Mouse (Mus musculus) adrenal gland, postnatal 36 days (tissue): Measurements from ENCODE around the gene Pcbd2. TPM values are rescaled to one million over a fixed set of nuclear protein-coding genes. Genes with fewer than 3 reads are reported as not detected.
A peak's percentile ranks its signal among the peaks of the same experiment; 100 is the strongest.

Experiments used
- DNase-seq, 2 experiments: peaks; one replicate each; pipeline ENCODE4 v3.0.0; 2021; ENCODE audit warnings: mixed read lengths in 1 of 2
- total RNA-seq, 2 experiments: library from RNA; stranded (reverse); gene quantifications; 2 replicates each; pipeline ENCODE4 v1.2.3; 2021

Gene Pcbd2
- total RNA-seq, 2 experiments from 2014 or later = 72.3 to 77.4 TPM

GRCm38 (mm10) chr13:55733628-55734502 lies 6.7 kb downstream of the Pcbd2 start:
- no peak for DNase-seq

DNA sequence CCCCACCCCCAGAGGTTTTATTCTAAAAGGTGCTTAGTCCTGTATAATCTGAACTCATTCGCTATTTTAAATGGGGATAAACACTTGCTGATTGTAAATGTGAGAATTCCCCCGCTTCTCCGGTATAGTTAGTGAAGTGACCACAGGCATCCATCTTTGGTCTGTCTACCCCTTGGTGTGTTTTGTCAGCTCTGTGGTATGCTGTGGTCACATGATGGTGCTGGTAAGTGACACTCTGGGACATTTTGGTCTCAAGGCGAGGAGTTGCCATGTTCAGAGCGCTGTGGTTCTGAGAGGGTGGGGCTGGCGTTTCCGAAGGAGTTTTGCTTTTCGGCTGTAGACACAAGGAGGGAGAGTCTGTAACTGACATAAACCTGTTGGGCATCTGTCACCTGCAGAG lies 10.7 kb downstream of the Pcbd2 start:
- no peak for DNase-seq

DNA sequence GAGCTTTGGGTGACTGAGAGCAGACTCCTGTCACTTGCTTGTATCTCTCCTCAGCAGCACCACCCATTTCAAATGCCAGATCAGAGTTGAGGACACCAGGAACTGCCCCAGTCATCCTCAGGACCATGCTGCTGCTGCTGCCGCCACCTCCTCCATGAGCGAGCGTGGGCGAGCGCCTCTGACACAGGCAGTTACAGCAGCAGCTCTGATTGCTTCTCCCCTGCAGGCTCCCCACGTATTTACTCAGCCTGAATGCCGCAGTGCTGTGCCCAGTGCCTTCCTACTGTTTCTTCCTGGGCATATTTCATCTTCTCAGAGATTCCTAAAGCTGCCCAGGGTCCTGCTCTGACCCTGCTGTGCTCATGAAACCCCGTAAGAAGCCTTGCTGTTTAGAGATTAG lies 15.1 kb downstream of the Pcbd2 start:
- DNase-seq = no peak

DNA sequence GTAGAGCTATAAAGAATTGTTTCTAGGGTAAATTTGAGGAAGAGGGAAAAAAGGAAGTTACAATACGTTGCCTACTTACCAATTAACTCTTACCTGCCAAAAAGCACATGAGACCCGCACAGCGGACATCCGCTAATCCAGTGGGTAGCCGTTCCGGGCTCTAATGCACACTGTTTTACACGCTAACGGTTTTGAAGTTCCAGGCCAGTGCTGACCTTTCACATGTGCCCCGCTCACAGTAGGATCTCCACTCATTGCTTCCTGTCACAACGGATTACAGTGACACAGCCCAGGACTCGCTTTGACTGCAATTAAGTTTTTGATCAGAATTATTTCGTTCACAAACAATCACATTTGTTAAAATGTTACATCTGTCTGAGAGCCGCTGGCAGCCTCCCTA lies 27.2 kb downstream of the Pcbd2 start:
- no peak for DNase-seq

DNA sequence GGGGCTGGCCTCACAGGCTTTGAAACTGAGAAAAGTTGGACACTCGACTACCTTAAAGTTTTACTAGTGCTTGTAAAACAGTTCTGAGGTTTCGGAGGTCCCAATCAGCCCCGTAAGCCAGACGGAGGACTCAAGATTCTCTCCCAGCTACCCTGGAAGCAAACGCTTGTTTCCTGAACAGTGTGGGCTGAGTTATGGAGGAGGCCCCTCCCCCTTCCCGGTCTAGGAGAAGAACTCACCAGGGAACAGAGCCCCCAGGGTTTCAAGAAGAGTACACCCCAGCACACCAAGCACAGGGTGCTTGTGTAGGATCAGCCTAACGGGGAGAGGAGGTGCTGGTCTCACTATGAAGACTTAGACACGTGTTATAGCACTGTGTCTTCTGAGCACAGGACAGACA lies 29.6 kb downstream of the Pcbd2 start:
- peak in 1 of 2 experiments; percentile 7 for DNase-seq

GRCm38 (mm10) chr13:55757645-55758044 lies 30.5 kb downstream of the Pcbd2 start:
- no peak for DNase-seq

- DNase-seq = no peak
Measured at GRCm38 (mm10) chr13:55760576-55760975, 33.4 kb downstream of the Pcbd2 start.

DNA sequence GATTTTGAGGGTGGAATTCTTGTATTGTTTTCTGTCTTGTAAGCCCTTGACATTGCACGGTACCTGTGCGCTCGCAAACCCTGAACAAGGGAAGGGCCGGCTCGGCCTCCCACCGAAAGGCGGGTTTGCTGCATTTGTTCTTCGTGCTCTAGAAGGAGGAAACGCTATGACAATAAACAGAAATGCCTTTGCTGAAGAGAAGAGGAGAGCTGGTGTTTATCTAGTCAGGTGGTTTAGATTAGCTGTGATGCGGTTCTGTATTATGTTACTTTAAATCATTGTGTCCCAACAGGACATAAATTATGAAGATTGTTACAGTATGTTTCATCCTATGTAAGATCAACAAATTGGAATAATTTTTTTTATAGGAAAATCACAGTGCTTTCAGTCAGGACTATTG lies 34.3 kb downstream of the Pcbd2 start:
- no peak for DNase-seq

DNA sequence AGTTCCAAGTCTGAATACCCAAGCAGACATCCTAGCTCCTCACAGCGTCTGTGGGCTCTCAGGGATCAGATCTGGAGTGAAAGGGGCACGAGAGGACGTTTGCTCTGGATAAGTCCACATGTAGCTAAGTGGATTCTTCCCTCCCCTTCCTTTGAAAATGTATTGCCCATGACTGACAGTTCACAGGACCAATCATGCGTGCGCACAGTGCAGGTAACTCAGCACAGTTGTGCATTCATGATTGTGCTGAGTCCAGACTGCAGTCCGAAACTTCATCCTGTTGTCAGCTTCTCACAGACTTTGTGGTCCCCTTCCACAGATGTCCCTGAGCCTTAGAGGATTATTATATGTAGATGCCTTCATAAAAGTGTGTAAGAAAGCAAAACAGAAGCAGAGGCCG lies 47.2 kb downstream of the Pcbd2 start:
- no peak for DNase-seq

GRCm38 (mm10) chr13:55775056-55775455 lies 47.9 kb downstream of the Pcbd2 start:
- DNase-seq = no peak

DNA sequence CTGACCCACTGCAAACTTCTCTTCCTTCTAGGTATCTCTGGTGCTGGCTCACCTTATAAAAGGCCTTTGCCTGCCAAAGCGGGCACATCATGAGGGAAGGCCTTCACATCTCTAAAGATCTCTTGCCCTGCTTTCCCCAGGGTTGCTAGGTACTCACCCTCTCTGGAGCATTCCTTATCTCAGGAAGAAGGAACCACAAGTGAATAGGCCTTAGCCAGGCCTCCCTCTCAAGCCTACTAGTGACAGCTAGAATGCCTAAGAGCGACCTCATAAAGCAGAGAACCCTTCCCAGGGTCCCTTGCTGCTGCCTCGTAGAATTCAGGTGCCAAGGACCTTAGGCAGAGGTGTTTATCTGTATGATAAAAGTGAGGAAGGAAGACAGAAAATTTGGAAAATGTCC lies 57.1 kb downstream of the Pcbd2 start, which contains the start of gene Catsper3:
TSS of gene Catsper3 (plus strand) at position 301 of the 400 bp plus-strand sequence.
- DNase-seq = no peak

DNA sequence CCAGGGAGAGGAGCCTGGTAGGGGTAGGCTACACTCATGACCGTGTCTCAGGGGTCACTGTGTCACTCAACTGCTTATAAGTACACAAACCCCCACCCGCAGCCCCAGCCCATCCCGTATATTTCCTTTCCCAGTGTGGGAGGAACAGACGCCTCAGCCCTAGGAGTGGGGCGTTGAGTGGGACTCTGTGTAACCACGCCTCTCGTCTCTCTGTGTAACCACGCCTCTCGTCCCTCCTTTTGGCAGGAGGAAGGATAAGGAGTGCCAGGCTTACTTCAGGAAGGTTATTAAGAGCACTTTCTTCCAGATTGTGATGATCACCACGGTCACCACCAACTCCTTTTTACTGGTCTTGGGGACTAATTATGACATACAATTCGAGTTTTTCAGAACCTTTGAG lies 59.0 kb downstream of the Pcbd2 start:
- DNase-seq = peak in 1 of 2 experiments; percentile 6

DNA sequence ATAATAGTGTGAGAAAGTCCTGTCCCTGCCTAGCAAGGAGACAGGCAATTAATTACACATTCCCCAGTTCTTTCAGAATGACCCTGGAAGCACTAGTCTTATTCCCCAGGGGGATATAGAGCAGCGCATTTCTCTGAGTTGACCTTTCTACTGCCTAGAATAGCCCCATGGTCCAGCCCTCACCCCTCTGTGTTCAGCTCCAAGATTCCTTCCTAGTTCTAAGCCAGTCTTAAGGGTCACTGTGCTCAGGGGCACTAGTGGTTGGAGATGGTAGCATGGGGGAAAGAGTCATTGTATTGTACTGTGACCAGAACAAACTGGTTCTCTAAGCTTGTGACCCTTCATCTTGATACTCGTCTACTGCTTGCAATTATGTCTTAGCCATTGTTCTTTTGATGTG lies 74.1 kb downstream of the Pcbd2 start:
- DNase-seq = no peak

- DNase-seq = no peak
Measured at GRCm38 (mm10) chr13:55803973-55804372, 76.8 kb downstream of the Pcbd2 start.

GRCm38 (mm10) chr13:55809041-55809623 lies 82.0 kb downstream of the Pcbd2 start:
- no peak for DNase-seq

GRCm38 (mm10) chr13:55809707-55810106 lies 82.5 kb downstream of the Pcbd2 start:
- DNase-seq = no peak

DNA sequence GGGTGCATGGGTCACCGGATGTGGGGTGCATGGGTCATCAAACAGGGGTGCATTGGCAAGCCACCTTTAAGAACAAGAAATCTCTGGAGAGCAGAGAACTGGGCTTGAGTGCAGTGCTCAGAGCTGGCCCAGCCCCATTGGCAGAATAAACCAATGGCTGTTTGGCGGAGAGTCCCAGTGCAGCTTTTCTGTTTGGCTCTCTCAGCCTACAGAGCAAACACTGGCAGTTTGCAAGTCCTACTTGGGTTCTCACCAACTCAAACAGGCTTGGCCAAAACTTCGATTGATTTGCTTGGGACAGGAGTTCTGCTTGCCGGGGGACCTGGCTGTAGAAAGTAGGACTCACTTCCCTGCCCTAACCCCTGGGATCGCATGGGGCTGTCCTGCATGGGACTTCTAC lies 83.8 kb downstream of the Pcbd2 start:
- DNase-seq = peak in 1 of 2 experiments; percentile 32

DNA sequence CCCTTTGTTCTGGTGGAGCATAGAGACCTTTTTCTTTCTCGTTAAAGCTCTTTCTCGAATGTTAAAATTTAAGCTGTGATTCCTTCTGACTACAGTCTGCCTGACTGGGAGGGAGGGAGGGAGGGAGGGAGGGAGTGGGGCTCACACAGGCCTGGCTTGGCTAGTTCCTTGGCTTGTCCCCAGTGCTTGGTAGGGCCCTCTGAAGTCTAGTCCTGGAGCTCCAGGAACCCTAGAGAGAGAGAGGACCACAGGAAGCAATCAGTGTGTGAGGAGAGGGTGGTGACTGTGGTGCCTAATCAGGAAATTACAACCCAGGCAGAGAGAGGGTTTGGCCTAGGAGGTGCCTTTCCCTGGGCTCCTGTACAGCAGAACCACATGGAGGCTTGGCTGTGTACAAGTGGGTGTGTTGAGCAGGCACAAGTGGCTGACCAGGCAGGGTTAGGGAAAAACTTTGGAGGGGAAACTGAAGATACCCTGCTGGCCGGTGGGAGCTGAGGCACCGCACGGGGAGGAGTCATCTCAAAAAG lies 86.4 kb downstream of the Pcbd2 start:
- DNase-seq = no peak

- no peak for DNase-seq
Measured at GRCm38 (mm10) chr13:55814834-55815233, 87.7 kb downstream of the Pcbd2 start.

DNA sequence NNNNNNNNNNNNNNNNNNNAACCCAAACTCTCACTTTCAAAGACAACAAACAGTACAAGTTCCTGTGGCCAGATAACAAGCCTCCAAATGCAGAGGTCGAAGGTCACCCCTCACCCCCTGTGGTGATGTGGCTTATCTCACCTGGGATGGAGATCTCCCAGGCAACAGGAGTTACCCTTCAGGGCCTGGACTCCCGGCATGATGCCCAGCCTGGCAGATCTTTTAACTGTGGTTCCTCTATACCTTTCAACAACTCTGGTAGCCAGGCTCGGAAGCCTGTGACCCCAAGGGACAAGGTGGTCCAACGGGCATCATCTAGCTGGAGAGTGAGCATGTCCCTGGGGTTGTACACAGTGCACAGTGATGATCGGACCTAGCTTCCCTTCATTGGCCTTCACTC lies 95.3 kb downstream of the Pcbd2 start:
- no peak for DNase-seq

DNA sequence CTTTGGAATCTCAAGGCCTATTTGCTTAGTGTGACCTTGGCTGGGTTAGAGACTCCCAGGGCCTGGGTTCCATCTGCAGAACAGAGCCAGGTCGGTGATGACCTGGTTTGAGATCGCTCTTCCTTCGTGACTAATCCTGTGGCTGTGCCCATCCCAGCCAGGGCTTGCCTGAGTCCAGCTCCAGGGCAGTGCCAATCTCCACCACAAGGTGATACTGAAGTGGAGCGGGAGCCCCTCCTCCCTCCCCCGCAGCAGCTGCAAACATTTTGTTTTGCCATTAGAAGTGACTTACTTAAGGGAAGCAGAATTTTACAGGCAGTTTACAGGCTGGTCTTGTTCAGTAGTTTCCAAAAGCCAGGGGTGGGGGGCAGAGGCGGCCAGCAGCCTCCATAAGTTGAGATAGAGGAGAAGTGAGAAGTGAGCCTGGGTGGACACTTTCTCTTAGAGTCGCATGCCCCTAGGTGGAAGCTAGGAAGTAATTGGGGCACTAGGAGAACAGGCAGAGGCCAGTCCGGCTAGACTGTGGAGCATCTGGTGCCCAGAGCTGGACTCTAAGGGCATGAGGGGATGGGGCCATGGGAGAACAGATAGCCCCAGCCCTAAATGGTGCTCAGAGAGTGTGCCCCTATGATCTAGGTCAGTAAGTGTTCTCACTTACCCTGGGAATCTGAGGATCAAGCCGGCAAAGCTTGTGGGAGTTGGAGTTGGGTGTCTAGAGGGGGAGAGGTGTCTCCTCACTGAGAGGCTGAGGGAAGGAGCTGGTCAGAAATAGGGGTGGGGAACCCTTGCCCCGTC lies 97.2 kb downstream of the Pcbd2 start:
- DNase-seq = no peak

DNA sequence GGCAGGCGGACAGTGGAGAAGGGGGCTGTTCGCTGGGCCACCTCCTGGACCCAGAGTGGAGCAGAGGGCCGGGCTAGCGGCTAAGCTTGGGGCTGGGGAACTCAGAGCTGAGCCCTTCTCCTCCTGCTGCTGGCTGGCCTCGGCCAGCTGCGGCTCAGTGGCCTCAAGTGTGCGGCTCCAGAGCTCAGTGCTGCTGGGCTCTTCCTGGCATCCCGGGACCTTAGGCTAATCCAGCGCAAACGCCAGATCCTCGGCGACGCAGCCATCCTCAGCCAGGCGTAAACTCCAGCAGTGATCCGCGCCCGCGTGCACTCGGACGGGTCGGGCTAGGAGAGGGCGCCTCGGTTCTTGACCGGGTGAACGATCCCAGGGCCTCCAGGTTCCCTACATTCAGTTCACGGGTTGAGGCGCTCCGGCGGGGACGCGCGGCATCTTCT lies 98.1 kb downstream of the Pcbd2 start:
- DNase-seq = no peak
